Mouse (Mus musculus) lung, embryonic 16.5 days (tissue): ENCODE data around the gene Erc1. TPM values are rescaled to one million over a fixed set of nuclear protein-coding genes. Genes with fewer than 3 reads are reported as not detected.

Source experiments
- ATAC-seq: fragments of 200-750 bp; cut with Nextera tagmentation; 2 replicates; pipeline ENCODE4 v1.8.0; 2017; ENCODE audit warnings: low read depth, mild to moderate bottlenecking, moderate library complexity
- H3K27ac ChIP-seq: fragments of 300-500 bp; sonication (generic); 2 replicates; pipeline ENCODE4 v1.5.1; 2014; ENCODE audit warnings: mild to moderate bottlenecking, control low read depth, low read length
- H3K27me3 ChIP-seq: fragments of 300-500 bp; sonication (generic); 2 replicates; pipeline ENCODE4 v1.6.1; 2014; ENCODE audit warnings: low read depth, low read length, mixed read lengths; ENCODE audit not compliant: control insufficient read depth, insufficient read depth
- H3K36me3 ChIP-seq: fragments of 300-500 bp; sonication (generic); 2 replicates; pipeline ENCODE4 v1.6.1; 2014; ENCODE audit warnings: low read length; ENCODE audit not compliant: control insufficient read depth, insufficient read depth
- H3K4me1 ChIP-seq: fragments of 300-500 bp; sonication (generic); replicated peaks from 2 replicates; pipeline ENCODE4 v1.6.1; 2014; ENCODE audit warnings: low read length, mixed read lengths; ENCODE audit not compliant: control insufficient read depth, insufficient read depth
- H3K4me2 ChIP-seq: fragments of 300-500 bp; sonication (generic); 2 replicates; pipeline ENCODE4 v1.6.1; 2014; ENCODE audit warnings: low read depth, low read length, control low read depth
- H3K4me3 ChIP-seq: fragments of 300-500 bp; sonication (generic); 2 replicates; pipeline ENCODE4 v1.5.1; 2014; ENCODE audit warnings: mild to moderate bottlenecking, low read length, control low read depth
- H3K9ac ChIP-seq: fragments of 300-500 bp; sonication (generic); 2 replicates; pipeline ENCODE4 v1.6.1; 2014; ENCODE audit warnings: low read length, control low read depth
- H3K9me3 ChIP-seq: fragments of 300-500 bp; sonication (generic); 2 replicates; pipeline ENCODE4 v1.6.1; 2016; ENCODE audit warnings: low read length; ENCODE audit not compliant: control insufficient read depth
- WGBS: fragments of 180-500 bp; shearing (Covaris S2); extraction: QIAGEN DNeasy Blood & Tissue Kit; methylation state at CpG from one replicate; pipeline ENCODE4 v1.1.7; 2014; 5-methylcytosine and 5-hydroxymethylcytosine counted together
- polyA plus RNA-seq: library from polyadenylated mRNA; unstranded; fragments of >200 nt; fragmentation: Nextera tagmentation; extraction: Ambion mirVana; gene quantifications from 2 replicates; pipeline ENCODE4 v1.2.1, GENCODE M21; 2015

Gene Erc1
- polyA plus RNA-seq, 1 experiment from 2014 or later = 14.2 TPM

- no peak overlapping the region for H3K9ac ChIP-seq
- ATAC-seq = no peak
- H3K4me2 ChIP-seq = no peak overlapping the region
- WGBS = 92% methylated on average over 12 of the region's 12 CpGs
- H3K27ac ChIP-seq = no peak overlapping the region
- no peaks in the 10 kb centered on the region for H3K9me3 ChIP-seq
- no peak overlapping the region for H3K4me3 ChIP-seq
- no peaks in the 10 kb centered on the region for H3K27me3 ChIP-seq
- H3K36me3 ChIP-seq = peaks cover 3% of the 10 kb centered on the region; the same call in 1 of the 2 replicates
- peaks cover 10% of the 10 kb centered on the region for H3K4me1 ChIP-seq
These were observed 272.6 kb downstream of the Erc1 start for GRCm38 (mm10) chr6:119575331-119575730.

GRCm38 (mm10) chr6:119572296-119572695 lies 275.7 kb downstream of the Erc1 start:
- 46% methylated on average over 7 of the region's 7 CpGs for WGBS
- H3K4me1 ChIP-seq = no peaks in the 10 kb centered on the region; the same call in 1 of the 2 replicates
- H3K9me3 ChIP-seq = no peaks in the 10 kb centered on the region
- peaks cover 3% of the 10 kb centered on the region; the same call in 1 of the 2 replicates for H3K36me3 ChIP-seq
- ATAC-seq = peak; percentile 20; the same call in 1 of the 2 replicates
- H3K27me3 ChIP-seq = no peaks in the 10 kb centered on the region
- no peak overlapping the region for H3K4me2 ChIP-seq
- H3K27ac ChIP-seq = no peak overlapping the region
- H3K4me3 ChIP-seq = no peak overlapping the region
- H3K9ac ChIP-seq = no peak overlapping the region

GRCm38 (mm10) chr6:119570797-119571196 lies 277.2 kb downstream of the Erc1 start:
- no peak for ATAC-seq

GRCm38 (mm10) chr6:119568339-119568738 lies 279.6 kb downstream of the Erc1 start:
- Histone ChIP-seq H3K4me2 (no peak overlapping the region), H3K27ac (no peak overlapping the region), H3K4me3 (no peak overlapping the region), H3K36me3 (peaks cover 1% of the 10 kb centered on the region; the same call in 1 of the 2 replicates), H3K4me1 (no peaks in the 10 kb centered on the region; the same call in 1 of the 2 replicates), H3K9ac (no peak overlapping the region), H3K27me3 (no peaks in the 10 kb centered on the region), H3K9me3 (no peaks in the 10 kb centered on the region)
- ATAC-seq = no peak
- 53% methylated on average over 2 of the region's 2 CpGs for whole genome bisulfite sequencing

More at GRCm38 (mm10) chr6:119570797-119571196, 277.2 kb downstream of the Erc1 start:
- Histone ChIP-seq H3K36me3 (peaks cover 3% of the 10 kb centered on the region; the same call in 1 of the 2 replicates), H3K27ac (no peak overlapping the region), H3K4me2 (no peak overlapping the region), H3K27me3 (no peaks in the 10 kb centered on the region), H3K4me1 (no peaks in the 10 kb centered on the region; the same call in 1 of the 2 replicates), H3K4me3 (no peak overlapping the region), H3K9ac (no peak overlapping the region), H3K9me3 (no peaks in the 10 kb centered on the region)
- WGBS = 59% methylated on average over 4 of the region's 4 CpGs

GRCm38 (mm10) chr6:119565451-119566379 lies 282.3 kb downstream of the Erc1 start:
- no peak overlapping the region for H3K9ac ChIP-seq
- no peaks in the 10 kb centered on the region for H3K9me3 ChIP-seq
- no peak overlapping the region for H3K4me2 ChIP-seq
- H3K27me3 ChIP-seq = no peaks in the 10 kb centered on the region
- H3K36me3 ChIP-seq = no peaks in the 10 kb centered on the region
- WGBS = 63% methylated on average over 23 of the region's 23 CpGs
- ATAC-seq = 0 out of 2 replicates have a peak, but pooled peaks have one; percentile 12
- H3K4me3 ChIP-seq = no peak overlapping the region
- no peak overlapping the region for H3K27ac ChIP-seq
- H3K4me1 ChIP-seq = no peaks in the 10 kb centered on the region

GRCm38 (mm10) chr6:119562558-119562957 lies 285.4 kb downstream of the Erc1 start:
- ATAC-seq = 0 out of 2 replicates have a peak, but pooled peaks have one; percentile 23
- WGBS = 39% methylated on average over 8 of the region's 10 CpGs
- no peak overlapping the region for H3K27ac ChIP-seq

GRCm38 (mm10) chr6:119558855-119559254 lies 289.1 kb downstream of the Erc1 start:
- H3K4me1 ChIP-seq = no peaks in the 10 kb centered on the region
- H3K4me2 ChIP-seq = no peak overlapping the region
- ATAC-seq = no peak
- no peak overlapping the region for H3K27ac ChIP-seq
- no peaks in the 10 kb centered on the region; the same call in 1 of the 2 replicates for H3K9me3 ChIP-seq
- H3K9ac ChIP-seq = no peak overlapping the region
- WGBS = 43% methylated on average over 7 of the region's 7 CpGs
- no peak overlapping the region for H3K4me3 ChIP-seq
- no peaks in the 10 kb centered on the region for H3K36me3 ChIP-seq
- no peaks in the 10 kb centered on the region for H3K27me3 ChIP-seq

More at GRCm38 (mm10) chr6:119562558-119562957, 285.4 kb downstream of the Erc1 start:
- Histone ChIP-seq H3K9me3 (no peaks in the 10 kb centered on the region), H3K9ac (no peak overlapping the region), H3K4me2 (no peak overlapping the region), H3K36me3 (no peaks in the 10 kb centered on the region), H3K4me1 (no peaks in the 10 kb centered on the region), H3K4me3 (no peak overlapping the region), H3K27me3 (no peaks in the 10 kb centered on the region)

GRCm38 (mm10) chr6:119554439-119554838 lies 293.5 kb downstream of the Erc1 start:
- no peaks in the 10 kb centered on the region for H3K4me1 ChIP-seq
- H3K9ac ChIP-seq = no peak overlapping the region

GRCm38 (mm10) chr6:119544518-119544864 lies 303.5 kb downstream of the Erc1 start:
- Histone ChIP-seq H3K36me3 (no peaks in the 10 kb centered on the region), H3K9ac (peak overlapping the region; percentile 70), H3K27me3 (peaks cover 21% of the 10 kb centered on the region), H3K4me1 (0 out of 2 replicates have a peak, but pooled peaks cover 2% of the 10 kb centered on the region), H3K4me2 (peak overlapping the region; percentile 99), H3K4me3 (peak overlapping the region; percentile 71), H3K27ac (no peak overlapping the region), H3K9me3 (no peaks in the 10 kb centered on the region)
- peak; percentile 41 for ATAC-seq
- WGBS = 2% methylated on average over 14 of the region's 14 CpGs

More at GRCm38 (mm10) chr6:119554439-119554838, 293.5 kb downstream of the Erc1 start:
- Histone ChIP-seq H3K27me3 (no peaks in the 10 kb centered on the region), H3K27ac (no peak overlapping the region), H3K4me2 (no peak overlapping the region), H3K4me3 (no peak overlapping the region), H3K36me3 (no peaks in the 10 kb centered on the region), H3K9me3 (no peaks in the 10 kb centered on the region; the same call in 1 of the 2 replicates)
- ATAC-seq = no peak
- 73% methylated on average over 8 of the region's 8 CpGs for WGBS
